Comparison of ENCODE assay signal across 8 mouse cellular contexts in the genomic region with DNA sequence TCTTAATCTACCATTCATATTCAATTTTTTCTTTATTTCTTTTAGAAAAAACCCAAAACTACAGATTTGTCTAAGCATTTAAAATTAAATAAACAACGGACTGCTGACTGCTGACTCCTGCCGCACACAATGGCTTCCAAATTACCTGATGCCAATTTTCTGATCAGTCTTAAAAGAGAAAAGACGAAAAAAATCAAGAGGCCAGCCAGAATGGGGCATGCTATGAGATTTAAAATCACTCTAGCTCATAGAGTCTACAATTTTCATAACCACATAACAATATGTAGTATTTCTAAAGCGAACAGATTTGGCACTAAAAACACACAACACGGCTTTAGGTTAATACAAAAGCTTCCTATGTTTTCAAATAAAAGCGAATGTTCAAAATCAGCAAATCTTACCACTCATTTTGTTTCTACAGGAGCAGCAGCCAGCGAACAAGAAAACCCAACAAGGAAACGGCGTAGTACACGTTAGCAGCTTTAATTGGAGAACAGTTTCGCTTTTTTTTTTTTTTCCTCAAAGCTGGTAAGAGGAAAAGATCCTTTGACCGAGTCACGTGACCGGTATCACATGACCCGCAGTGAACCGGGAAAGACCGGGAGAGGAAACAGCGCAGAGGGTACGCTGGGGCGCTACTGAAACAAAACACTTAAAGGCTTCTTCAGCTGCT.
DNase-seq lines count a peak whose midpoint lies in the region; ATAC-seq and TF ChIP-seq lines count a peak whose summit lies in the region.

No protein-coding gene starts in this region.

- peak overlapping the region; percentile 71 for H3K4me3 ChIP-seq in E14TG2a.4 (replicated peaks; ENCODE audit: low read length)
- H3K4me3 ChIP-seq in forebrain, embryonic 11.5 days (ENCODE audit: low read depth, low read length) = peak overlapping the region; percentile 50
- H3K4me3 ChIP-seq in heart, embryonic 15.5 days = peak overlapping the region; percentile 65
- H3K4me3 ChIP-seq in liver, embryonic 12.5 days = peak overlapping the region; percentile 65

- H3K4me1 ChIP-seq in E14TG2a.4 (replicated peaks; ENCODE audit: low read depth, low read length) = peaks cover 13% of the 10 kb centered on the region
- H3K4me1 ChIP-seq in forebrain, embryonic 11.5 days (replicated peaks; ENCODE audit: control insufficient read depth, insufficient read depth, low read length) = peaks cover 4% of the 10 kb centered on the region; the same call in 1 of the 2 replicates
- peaks cover 9% of the 10 kb centered on the region for H3K4me1 ChIP-seq in heart, embryonic 15.5 days (replicated peaks)
- H3K4me1 ChIP-seq in liver, embryonic 12.5 days = peaks cover 18% of the 10 kb centered on the region

- H3K4me2 ChIP-seq in forebrain, embryonic 11.5 days (ENCODE audit: low read depth, low read length, severe bottlenecking) = peak overlapping the region; percentile 66
- peak overlapping the region; percentile 65 for H3K4me2 ChIP-seq in heart, embryonic 15.5 days
- peak overlapping the region; percentile 70 for H3K4me2 ChIP-seq in liver, embryonic 12.5 days

- peak overlapping the region; percentile 68; the same call in 1 of the 2 replicates for H3K27ac ChIP-seq in forebrain, embryonic 11.5 days (ENCODE audit: low read depth, low read length)
- peak overlapping the region; percentile 83 for H3K27ac ChIP-seq in heart, embryonic 15.5 days
- H3K27ac ChIP-seq in liver, embryonic 12.5 days = peak overlapping the region; percentile 80

- ATAC-seq in forebrain, embryonic 11.5 days (replicated peaks; ENCODE audit: low FRiP score) = peak; percentile 98
- ATAC-seq in heart, embryonic 15.5 days (replicated peaks; ENCODE audit: insufficient number of reproducible peaks, insufficient read depth, low FRiP score, low read depth) = peak; percentile 87
- ATAC-seq in liver, embryonic 12.5 days = peak; percentile 87

- WGBS in forebrain, embryonic 11.5 days = 4% methylated on average over 20 of the region's 20 CpGs
- 3% methylated on average over 20 of the region's 20 CpGs for WGBS in heart, embryonic 15.5 days
- 5% methylated on average over 20 of the region's 20 CpGs for WGBS in liver, embryonic 12.5 days (ENCODE audit: insufficient replicate concordance)

- no peak for TF ChIP-seq CTCF in E14TG2a.4 (conservative IDR thresholded peaks at IDR 0.05; ENCODE audit: low read length)

- peak overlapping the region; percentile 73 for H3K9ac ChIP-seq in forebrain, embryonic 11.5 days (ENCODE audit: low read length)
- H3K9ac ChIP-seq in heart, embryonic 15.5 days = peak overlapping the region; percentile 66
- peak overlapping the region; percentile 70 for H3K9ac ChIP-seq in liver, embryonic 12.5 days

- no peaks in the 10 kb centered on the region for H3K27me3 ChIP-seq in E14TG2a.4 (ENCODE audit: insufficient read depth, low read length)
- no peaks in the 10 kb centered on the region for H3K27me3 ChIP-seq in forebrain, embryonic 11.5 days (ENCODE audit: control insufficient read depth, insufficient read depth, low read length)
- no peaks in the 10 kb centered on the region for H3K27me3 ChIP-seq in heart, embryonic 15.5 days
- no peaks in the 10 kb centered on the region for H3K27me3 ChIP-seq in liver, embryonic 12.5 days (replicated peaks)
- H3K27me3 ChIP-seq in splenic B cell, adult 2 months (ENCODE audit: control insufficient read depth, insufficient read depth, low read length, poor library complexity, severe bottlenecking) = no peaks in the 10 kb centered on the region

- DNase-seq in c-Kit-positive CD71-positive TER-119-negative erythroid progenitor cells, embryonic 14.5 days (ENCODE audit: low read depth) = peak; percentile 86
- DNase-seq in forebrain, embryonic 11.5 days (ENCODE audit: low spot score) = peak; percentile 87
- peak; percentile 94 for DNase-seq in kidney, postnatal 14 days
- DNase-seq in naive thymus-derived CD4-positive, alpha-beta T cell, adult 2 months (ENCODE audit: low read depth) = peak; percentile 75
- peak; percentile 78 for DNase-seq in splenic B cell, adult 2 months (ENCODE audit: low read depth, low spot score)

- H3K36me3 ChIP-seq in E14TG2a.4 (ENCODE audit: insufficient read depth, low read length) = peaks cover 4% of the 10 kb centered on the region
- no peaks in the 10 kb centered on the region; the same call in 1 of the 2 replicates for H3K36me3 ChIP-seq in forebrain, embryonic 11.5 days (ENCODE audit: control insufficient read depth, insufficient read depth, low read length)
- H3K36me3 ChIP-seq in heart, embryonic 15.5 days = no peaks in the 10 kb centered on the region
- peaks cover 7% of the 10 kb centered on the region; the same call in 1 of the 2 replicates for H3K36me3 ChIP-seq in liver, embryonic 12.5 days
- H3K36me3 ChIP-seq in splenic B cell, adult 2 months (ENCODE audit: control insufficient read depth, insufficient read depth, low read length, poor library complexity, severe bottlenecking) = peaks cover 1% of the 10 kb centered on the region; the same call in 1 of the 2 replicates

- no peaks in the 10 kb centered on the region for H3K9me3 ChIP-seq in E14TG2a.4 (ENCODE audit: low read length)
- no peaks in the 10 kb centered on the region for H3K9me3 ChIP-seq in forebrain, embryonic 11.5 days (ENCODE audit: control insufficient read depth, low read length)
- H3K9me3 ChIP-seq in heart, embryonic 15.5 days (replicated peaks) = no peaks in the 10 kb centered on the region
- no peaks in the 10 kb centered on the region for H3K9me3 ChIP-seq in liver, embryonic 12.5 days (replicated peaks)

Comparison
In these comparisons a context has a peak if more than half of its experiments do, and no peak if none do; other contexts are left out.
1. Peak in every context shown above with its lines: DNase-seq, ATAC-seq, H3K4me3 ChIP-seq and H3K27ac ChIP-seq.